Mouse (Mus musculus): ENCODE measurements at regions not wholly inside any gene's neighbourhood (a gene's known extent, or its start where the extent isn't known, plus 50 kb on each side); places are given as distances from the start of the nearest gene placed in this dataset.

DNA sequence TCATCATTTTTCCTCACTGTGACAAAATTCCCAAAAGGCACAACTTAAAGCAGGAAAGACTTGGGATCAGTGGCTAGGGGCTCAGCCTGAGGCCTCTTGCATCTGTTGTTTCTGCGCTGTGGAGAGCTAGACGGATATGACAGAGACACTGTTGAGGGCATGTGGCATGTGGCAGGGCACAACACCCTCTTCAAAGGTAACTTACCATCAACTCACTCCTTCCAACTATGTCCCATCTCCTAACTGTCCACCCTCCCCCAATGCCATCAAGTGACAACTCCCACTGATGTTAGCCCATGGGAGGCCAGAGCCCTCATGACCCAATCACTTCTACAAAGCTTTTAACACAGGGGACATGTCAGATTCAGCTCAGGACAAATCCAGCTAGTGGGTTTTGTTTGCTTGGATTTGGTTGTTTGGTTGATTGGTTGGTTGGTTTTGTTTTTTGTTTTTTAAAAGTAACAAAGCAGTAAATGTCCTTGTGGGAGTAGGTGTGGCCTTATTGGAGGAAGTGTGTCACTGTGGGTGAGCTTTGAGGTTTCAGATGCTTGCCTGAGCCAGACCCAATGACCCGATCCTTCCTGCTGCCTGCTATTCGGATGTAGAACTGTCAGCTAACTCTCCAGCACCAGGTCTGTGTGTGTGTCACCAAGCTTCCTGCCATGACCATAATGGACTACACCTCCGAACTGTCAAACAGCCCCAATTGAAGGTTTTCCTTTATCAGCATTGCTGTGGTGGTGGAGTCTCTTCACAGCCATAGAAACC is 53.2 kb upstream of the Lef1 start:
- in situ Hi-C loops (cut with MboI; ENCODE audit: low sequenced_read_pairs), result no loop called here

DNA sequence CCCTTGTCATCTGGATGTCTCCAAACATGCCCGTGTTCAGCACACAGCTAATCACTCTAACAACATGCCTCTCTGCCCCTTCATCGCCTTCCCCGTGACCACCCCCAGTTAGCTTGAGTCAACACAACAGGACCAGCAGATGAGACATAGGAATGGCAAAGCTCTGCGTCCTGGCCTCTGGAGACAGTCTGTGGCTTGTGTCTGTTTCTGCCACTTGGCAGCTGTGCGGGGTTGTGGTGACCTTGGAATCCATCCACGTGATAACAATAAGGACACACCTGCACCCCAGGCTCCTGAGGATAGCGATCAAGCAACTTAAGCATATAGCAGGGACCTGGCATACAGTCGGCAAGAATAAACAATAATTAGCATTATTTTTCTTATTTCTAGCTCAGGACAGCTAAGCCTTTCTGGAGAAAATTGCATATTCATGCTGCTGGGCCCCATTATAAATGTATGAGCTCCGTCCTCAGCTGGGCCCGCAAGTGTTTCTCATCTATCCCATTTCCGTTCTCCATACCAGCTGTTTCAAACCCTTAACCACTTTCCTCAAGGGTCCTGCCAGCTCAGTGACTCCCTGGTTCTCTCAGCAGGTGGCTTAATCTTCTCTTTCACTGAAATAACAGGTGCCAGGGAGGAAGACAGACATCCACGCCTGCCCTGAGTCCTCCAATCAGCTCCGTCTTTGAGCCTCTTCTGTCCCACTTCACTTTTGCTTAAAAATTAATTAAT is 55.9 kb upstream of the Lef1 start:
- in situ Hi-C loops (cut with MboI; ENCODE audit: low sequenced_read_pairs), result no loop called here

DNA sequence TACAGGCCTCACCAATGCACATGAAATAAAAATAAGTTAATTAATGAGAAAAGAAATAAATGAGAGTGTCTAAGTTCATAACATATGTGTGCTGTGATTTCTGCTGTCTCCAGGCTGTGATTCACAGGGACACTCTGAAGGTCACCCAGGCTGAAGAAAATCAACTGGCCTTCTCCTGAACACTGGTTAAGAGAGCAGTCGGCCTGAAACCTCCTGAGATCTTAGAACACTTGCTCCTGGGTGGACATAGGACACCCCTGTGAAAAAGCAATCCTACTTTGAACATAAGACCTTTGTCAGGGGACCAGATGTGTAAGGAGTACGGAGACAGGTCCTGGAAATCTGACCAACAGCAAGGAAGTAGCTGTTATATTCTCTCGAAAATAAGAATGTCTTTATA is 62.6 kb upstream of the Lef1 start:
- in situ Hi-C loops (cut with MboI; ENCODE audit: low sequenced_read_pairs), result no loop called here

DNA sequence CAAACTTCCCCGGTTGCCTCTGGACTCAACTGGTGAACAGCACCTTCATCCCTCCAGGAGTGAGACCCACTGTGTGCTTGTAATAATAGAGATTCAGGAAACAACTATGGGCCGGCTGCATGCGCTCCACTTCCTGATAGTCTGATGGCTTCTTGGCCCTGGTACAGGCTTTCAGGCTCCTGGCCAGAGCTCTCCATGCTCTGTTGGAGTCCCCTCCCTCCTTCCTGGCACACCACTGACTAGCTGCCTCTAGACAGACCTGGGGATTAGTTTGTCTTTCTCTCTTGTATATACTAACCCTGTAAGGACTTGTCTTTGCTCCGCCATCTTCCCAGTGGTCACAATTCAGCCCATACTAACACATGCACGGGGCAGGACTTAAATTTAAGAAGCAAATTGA is 63.9 kb upstream of the Lef1 start:
- in situ Hi-C loops (cut with MboI; ENCODE audit: low sequenced_read_pairs), result no loop called here

DNA sequence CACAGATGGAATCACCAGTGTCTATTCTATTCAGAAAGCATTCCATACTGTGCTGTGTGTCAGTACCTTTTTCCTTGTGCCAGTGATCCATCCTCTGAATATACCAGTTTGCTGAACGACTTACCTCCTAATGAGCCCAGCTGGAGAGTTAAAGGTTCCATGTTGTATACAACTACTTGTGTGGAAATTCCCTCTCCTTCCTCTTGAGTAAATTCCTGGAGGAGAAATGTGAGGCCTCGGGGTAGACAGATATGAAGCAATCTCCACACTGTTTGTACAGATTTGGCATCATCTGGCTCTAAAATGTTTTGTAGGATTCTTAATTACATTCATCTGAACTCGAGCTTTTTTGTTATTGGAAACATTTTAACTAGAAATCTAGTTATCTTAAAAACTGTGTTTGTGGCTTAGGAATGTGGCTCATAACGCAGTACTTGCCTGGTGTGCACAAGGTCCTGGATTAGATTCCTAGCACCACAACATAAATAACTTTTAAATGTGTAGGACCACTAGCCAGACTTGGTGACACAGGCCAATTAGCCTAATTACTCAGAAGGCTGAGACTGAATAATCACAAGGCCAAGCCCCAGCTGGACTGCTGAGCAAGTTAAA is 70.0 kb upstream of the Lef1 start:
- in situ Hi-C loops (cut with MboI; ENCODE audit: low sequenced_read_pairs), result no loop called here

DNA sequence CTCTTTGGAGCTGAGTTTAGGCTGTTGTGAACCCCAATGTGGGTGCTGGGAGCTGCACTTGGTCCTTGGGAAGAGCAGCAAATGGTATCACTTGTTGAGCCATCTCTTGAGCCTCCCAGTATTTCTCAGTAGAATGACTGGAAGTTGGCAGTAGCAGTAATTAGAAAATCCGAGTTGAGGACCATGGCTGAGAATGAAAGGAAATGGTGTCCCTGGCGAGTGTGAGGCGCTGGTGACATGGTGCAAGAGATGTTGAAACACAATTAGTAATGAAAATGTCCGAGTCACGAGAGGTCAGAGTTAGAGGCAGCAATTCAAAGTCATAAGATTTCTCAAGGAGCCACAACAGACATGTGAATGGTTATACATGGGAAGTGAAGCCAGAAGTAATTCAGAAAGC is 73.2 kb upstream of the Lef1 start:
- in situ Hi-C loops (cut with MboI; ENCODE audit: low sequenced_read_pairs), result no loop called here

DNA sequence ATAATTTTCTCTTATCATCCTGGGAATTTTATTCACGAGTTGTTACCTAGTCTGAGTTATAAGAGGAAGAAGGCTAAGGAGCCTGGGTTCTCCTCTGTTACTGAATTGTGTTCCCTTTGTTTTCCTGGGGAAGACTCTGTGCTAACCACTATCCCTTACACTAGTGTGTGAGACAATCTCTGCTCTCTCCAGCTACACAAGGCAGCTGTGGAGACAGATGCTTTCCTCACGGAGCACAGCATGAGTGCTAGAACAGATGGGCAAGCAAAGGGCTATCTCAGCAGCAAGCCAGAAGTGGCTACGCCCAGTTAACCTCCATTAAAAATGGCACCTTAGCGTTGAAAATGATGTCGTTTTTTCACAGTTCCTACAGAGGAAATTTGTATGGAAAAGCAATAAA is 75.5 kb upstream of the Lef1 start:
- in situ Hi-C loops (cut with MboI; ENCODE audit: low sequenced_read_pairs), result no loop called here

DNA sequence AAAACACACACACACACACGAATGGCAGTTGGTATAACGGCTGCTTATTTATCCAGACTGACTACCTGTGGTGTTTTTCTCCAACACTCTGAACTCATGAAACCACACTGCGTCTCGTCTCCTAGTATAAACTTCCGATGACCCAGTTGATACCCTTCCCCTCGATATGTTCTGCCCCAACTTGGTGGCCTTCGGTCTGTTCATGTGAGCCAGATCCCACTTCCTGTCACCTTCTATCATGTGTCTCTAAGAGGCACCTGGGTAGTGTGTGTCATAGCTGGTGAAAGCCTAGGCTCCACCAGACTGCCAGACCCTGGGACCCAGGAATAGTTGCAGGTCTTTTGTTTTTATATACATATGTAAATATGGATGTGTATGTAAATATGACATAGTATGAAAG is 83.9 kb upstream of the Lef1 start:
- in situ Hi-C loops (cut with MboI; ENCODE audit: low sequenced_read_pairs), result no loop called here

DNA sequence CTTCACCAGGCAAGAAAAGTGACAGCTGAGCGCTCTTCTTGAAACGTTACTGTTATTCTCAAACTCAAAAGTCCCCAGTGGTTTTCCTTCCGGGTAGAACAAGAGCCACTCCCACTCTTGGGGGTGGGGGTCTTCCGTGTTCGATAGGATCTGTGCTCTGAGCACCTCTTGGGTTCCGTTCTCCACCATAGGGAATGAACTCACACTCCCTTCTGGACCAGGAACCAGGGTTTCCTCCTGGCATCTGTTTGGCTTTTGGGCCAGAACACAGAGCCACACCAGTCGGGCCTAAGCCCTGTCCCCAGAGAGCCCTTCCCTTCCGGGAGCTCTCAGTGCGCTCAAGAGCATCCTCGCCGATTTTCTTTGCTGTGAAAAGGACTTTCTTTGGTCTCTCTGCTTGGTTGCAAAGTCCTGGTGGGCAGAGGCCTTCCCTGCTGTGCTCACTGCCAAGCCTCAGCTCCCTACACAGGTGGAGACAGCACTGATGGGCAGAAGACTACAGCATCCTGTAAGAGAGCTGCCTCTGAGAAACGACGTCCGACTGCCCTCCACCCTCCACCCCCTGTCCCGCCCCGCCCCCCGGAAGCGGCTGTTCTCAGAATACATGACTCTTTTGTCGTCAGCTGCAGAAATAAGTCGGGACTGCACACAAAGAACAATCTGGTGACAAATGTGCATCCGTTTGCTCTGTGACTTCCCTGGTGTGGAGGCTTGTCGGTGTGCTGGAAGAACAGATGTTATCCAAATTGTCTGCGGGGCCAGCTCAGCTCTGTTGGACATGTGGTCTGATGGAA is 90.9 kb upstream of the Lef1 start:
- in situ Hi-C loops (cut with MboI; ENCODE audit: low sequenced_read_pairs), result no loop called here

DNA sequence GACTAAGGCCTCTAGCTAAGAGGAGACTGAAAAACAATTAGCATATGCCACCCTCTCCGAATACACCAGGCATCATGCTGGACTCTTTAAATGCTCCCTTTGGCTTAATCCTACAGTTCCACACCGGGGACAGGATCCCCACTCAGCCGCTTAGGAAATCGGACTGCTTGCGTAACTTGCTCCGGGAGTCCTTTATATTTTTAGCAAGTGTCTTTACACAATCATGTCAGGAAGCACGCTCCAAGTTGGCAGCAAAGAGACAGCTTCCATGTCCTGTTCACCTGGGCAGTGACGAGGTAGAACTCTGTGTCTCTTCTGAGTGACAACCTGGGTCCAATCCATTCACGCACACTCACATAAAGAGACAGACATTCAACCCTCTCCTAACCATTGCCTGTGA is 92.4 kb upstream of the Lef1 start:
- in situ Hi-C loops (cut with MboI; ENCODE audit: low sequenced_read_pairs), result no loop called here

DNA sequence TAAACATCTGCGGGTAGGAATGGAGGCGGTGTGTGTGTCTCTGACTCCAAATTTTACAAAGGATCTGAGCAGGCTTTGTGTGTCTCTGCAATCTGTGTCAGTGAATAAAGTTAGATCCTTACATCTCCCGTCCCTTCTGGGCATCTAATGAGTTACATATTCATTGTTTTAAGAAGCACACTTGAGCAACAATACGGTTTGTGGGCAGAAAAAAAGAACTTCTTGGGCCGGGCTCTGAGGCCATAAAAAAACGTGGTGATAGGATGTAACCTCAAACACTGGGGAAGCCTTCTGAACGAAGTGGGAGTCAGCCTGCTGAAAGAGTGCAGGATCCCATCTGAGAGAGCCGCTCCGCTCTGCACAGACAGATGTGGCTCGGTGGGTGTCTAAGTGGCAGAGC is 94.2 kb upstream of the Lef1 start:
- in situ Hi-C loops (cut with MboI; ENCODE audit: low sequenced_read_pairs), result no loop called here

DNA sequence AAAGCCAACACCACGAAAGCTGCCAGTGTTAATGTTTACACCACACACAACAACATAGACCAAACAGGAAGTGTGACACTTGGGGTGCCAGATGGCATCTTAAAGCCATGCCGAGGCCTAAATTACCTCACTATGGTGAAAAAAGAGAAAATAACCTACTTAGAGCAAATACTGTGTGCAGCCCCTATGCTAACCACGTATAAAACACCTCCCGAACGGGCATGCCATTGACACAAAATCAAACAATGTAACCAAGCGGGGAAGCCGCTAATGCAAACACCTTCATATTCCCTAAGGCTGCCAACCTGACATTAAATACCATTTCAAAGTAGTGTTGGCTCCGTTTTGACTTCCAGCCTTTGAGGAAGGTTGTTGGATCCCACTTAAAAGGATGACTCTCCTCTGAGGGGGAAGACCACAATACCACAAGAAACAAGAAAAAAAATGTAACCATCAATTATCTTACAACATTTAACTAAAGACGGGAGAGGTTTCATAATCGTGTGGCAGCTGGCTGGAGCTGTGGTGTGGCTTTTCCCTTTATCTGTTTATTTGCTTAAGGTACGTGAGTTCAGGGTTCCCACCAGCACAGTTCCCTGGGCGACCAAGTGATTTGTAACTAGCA is 96.1 kb upstream of the Lef1 start:
- in situ Hi-C loops (cut with MboI; ENCODE audit: low sequenced_read_pairs), result no loop called here

DNA sequence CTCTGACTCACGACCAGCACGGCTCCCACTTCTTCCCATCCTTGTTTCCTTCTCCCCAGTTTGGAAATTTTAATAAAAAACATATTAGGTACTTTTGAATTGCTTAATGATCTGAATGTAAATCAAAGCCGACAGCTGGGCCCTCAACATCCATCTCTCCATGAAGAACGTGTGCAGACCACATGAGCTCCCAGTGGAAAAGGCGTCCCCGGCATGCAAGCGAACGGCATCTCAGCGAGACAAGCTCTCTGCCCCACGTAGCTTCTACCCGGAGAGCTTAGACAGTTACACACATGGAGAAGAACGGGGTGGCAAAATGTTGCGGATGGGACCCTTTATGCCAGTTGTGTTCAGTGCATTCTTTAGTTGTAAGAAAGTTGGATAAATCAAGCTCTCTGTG is 109.6 kb upstream of the Lef1 start:
- in situ Hi-C loops (cut with MboI; ENCODE audit: low sequenced_read_pairs), result no loop called here

DNA sequence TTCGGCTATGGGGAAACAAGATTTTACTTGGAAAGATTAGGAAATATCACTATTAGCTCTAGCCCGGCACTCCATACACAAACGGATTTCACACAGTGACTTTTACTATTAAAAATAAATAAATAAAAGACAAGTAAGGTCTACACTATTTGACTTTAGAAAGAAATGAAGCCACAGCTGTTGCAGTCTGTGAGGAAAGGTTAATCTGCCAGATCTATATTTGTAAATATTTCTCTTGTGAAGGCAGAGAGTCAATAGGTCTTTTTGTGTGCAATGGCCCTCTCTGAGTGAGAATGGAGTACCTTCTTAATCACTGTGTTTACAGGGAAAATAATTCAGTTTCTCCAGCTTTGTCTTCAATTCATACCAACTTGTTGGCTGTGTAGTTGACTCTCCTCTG is 110.0 kb upstream of the Lef1 start:
- in situ Hi-C loops (cut with MboI; ENCODE audit: low sequenced_read_pairs), result no loop called here

DNA sequence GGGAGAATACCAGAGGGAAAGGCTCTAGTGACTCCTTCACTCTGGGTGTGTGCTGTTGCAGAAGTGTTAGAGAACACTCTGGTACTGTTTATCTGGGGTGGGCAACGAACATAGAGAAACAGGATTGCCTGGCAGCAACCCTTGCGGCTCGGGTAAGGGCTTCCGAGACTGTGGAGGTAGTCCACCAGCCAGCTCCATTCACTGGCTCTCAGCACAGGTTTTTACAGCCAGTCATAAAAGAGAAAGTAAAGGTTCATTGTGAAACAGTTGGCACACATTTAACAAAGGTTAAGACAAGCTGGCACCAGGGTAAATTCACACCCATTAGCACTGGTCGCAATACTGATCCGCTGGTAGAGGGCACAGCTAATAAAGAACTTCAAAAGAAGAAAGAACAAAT is 110.5 kb upstream of the Lef1 start:
- in situ Hi-C loops (cut with MboI; ENCODE audit: low sequenced_read_pairs), result no loop called here

DNA sequence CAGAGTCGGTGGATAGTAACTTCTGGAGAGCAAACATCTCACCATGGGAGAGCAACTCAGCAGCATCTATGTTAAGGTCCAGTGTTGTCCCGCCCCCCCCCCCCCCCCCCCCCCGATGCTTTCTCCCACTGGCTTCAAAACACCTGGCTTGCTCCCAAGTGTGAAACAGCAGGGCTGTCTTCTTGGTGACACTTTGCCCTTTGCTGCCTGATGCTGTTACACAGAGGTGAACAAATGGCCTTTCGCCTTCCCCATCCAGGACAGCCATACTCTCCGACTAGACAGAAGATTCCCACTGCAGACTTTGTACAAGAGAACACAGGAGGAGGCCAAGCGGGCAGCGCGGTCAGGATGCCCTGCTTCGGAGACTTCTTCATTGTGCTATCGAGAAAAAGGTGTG is 111.8 kb upstream of the Lef1 start:
- in situ Hi-C loops (cut with MboI; ENCODE audit: low sequenced_read_pairs), result no loop called here

DNA sequence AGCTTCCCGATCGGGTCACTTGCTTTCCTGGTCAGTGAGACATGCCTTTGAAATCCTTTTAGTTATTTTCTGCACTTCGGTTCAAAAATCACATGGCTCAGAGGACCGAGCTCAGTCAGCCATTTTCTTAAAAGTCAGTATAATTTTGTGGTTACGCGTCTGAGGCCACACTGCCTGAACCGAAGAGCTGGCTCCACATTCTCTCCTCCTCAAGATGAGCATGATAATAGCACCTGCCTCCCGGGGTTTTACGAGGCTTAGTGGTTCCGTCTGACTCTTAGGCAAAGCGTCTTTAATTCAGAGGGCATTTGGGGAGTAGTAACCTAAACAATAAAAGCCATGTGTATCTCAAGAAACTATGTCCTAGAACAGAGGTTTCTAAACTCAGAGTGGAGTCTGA is 113.5 kb upstream of the Lef1 start:
- in situ Hi-C loops (cut with MboI; ENCODE audit: low sequenced_read_pairs), result no loop called here

DNA sequence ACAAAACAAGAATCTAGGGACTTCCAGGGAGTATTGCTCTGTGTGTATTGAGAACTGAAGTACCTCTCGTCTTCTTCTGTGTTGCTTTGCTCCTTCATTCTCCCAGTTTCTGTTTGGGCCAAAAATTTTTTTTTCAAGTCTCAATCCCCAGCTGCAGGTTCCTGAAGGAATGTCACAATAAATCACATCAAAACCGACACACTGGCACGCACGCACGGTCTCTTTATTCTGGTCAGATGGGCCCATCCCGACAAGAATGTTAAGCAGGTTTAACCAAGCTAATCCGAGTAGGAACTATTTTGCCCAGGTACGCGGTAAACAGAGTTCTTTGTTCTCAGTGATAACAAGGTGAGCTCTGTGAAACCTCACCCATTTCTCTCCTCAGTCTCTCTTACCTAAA is 118.3 kb upstream of the Lef1 start:
- in situ Hi-C loops (cut with MboI; ENCODE audit: low sequenced_read_pairs), result no loop called here

DNA sequence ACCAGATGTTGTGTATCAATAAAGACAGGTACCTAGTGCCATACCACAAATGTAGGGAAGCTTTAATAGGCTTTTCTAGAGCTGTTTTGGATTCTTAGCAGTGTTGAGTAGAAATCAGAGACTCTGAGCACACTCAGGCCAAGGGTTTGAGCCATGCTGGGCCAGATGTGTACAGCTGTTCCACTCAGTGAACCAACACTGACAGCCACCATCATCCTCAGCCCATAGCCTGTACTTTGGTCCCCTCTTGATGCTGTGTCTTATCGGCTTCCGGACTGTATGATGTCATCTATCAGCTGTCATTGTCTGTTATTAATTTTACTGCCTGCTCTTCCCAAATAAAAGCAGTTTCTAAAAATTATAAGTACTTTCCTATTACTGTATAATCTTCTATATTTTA is 123.6 kb upstream of the Lef1 start:
- in situ Hi-C loops (cut with MboI; ENCODE audit: low sequenced_read_pairs), result no loop called here

DNA sequence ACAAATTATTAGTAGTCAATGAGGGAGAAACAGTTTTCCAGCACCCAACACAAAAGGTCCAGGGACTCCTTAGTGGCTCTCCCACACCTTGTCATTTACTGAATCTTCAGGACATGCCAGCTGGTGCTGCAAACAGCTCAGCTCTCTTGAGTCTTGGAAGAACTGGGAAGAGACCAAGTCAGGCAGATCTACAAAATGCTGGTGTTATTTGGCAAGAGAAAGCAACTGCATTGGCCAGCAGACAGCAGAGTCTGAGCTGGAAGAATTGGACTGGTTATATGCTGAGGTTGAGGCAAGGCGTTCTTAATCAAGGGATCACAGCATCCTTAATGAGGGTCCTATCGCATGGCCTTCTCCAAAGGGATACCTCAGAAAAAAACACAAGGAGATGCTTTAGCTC is 124.2 kb upstream of the Lef1 start:
- in situ Hi-C loops (cut with MboI; ENCODE audit: low sequenced_read_pairs), result no loop called here

DNA sequence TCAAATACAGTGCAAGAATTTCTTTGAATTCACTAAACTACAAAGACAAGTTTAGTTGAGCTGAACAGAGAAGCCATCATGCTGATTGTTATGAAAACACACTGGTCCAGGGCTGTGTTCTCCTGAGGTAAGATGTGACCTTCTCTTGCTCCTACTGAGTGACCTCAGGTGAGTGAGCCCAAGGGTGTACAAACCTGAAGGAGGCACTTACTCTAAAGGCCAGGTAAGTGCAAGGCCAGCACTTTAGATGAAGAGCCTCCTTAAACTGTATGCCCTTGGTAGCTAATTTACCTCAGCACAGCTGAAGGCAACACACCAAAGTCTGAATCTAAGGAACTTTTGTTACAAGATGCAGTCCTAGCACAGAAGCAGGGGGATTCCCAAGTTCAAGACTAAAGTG is 128.7 kb upstream of the Lef1 start:
- in situ Hi-C loops (cut with MboI; ENCODE audit: low sequenced_read_pairs), result no loop called here

Data from CH12F3 (cell line).